Mouse (Mus musculus): ENCODE data around the gene Tmem230. TPM values are rescaled to one million over a fixed set of nuclear protein-coding genes. Genes with fewer than 3 reads are reported as not detected.

Gene Tmem230
- polyA plus RNA-seq (2014; fragmentation: Illumina TruSeq; extraction: RNeasy Lipid Tissue Mini Kit (QIAGEN cat#74804); ENCODE audit: low read depth, low replicate concordance), result 38.6 TPM

GRCm38 (mm10) chr2:132247539-132248313 is at the start of gene Tmem230:
Gene Tmem230, minus strand, starts transcription at chr2:132247807.

GRCm38 (mm10) chr2:132262879-132263398 is 15.3 kb upstream of the Tmem230 start, which contains the start of gene Cds2:
Gene Cds2, plus strand, starts transcription at chr2:132263148.

DNA sequence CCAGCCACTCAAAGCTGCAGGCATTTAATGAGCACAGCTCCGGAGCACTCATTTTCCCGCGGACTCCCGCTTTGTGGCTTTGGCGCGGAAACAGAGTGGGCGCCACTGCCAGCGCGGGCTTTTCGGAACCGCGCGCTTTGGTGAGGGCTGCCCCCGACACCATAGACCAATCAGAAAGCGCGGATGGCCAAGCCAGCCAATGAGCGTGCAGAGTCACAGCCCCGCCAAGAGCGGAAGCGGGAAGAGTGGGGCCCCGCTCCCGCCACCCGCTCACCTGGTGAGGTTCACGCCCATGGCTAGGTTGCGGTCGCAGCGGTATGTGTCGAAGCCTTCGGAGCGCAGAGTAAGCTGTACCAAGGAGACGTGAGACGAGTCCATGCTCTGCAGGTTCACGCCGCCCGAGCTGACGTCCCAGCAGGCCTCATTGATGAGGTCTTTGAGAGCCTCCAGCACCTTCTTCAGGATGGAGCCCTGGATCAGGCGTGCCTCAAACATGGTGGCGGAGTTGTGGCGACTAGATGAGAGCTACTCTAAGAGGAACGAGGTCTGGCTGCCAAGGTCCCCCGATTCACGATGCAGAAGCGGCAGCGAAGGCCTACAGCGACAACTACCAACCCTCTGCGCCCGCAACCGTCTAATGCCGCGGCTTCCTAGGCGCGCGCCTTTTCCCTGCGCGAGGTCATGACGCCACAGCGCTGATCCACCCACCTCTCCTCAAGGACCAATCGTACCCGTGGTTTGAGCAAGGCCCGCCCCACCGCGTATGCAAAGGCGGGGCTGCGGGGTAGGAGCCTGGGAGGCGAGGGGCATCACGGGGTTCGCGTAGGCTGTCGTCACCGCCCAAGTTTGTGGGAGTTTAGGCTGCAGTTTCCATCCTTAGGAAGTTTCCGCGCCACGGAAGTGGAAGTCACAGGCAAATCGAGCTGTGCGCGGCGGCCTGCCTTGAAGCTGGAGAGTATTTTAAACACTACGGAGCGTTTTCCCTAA is 5.2 kb upstream of the Tmem230 start, which contains the start of gene Pcna:
Pcna (minus strand) TSS at position 773 of the 987 bp plus-strand sequence.

Other genes with a start within 250 kb of the Tmem230 start
- 0.42 TPM for gene Rassf2, start 217.5 kb downstream of the Tmem230 start, polyA plus RNA-seq (2014; fragmentation: Illumina TruSeq; extraction: RNeasy Lipid Tissue Mini Kit (QIAGEN cat#74804); ENCODE audit: low read depth, low replicate concordance)
- gene Slc23a2, start 102.7 kb downstream of the Tmem230 start, polyA plus RNA-seq (2014; fragmentation: Illumina TruSeq; extraction: RNeasy Lipid Tissue Mini Kit (QIAGEN cat#74804); ENCODE audit: low read depth, low replicate concordance), result 10.9 TPM
- 71.1 TPM for gene Pcna, start 5.5 kb upstream of the Tmem230 start, polyA plus RNA-seq (2014; fragmentation: Illumina TruSeq; extraction: RNeasy Lipid Tissue Mini Kit (QIAGEN cat#74804); ENCODE audit: low read depth, low replicate concordance)
- gene Cds2, start 15.3 kb upstream of the Tmem230 start, polyA plus RNA-seq (2014; fragmentation: Illumina TruSeq; extraction: RNeasy Lipid Tissue Mini Kit (QIAGEN cat#74804); ENCODE audit: low read depth, low replicate concordance), result 21.0 TPM
- not detected for gene Prokr2, start 137.6 kb upstream of the Tmem230 start, polyA plus RNA-seq (2014; fragmentation: Illumina TruSeq; extraction: RNeasy Lipid Tissue Mini Kit (QIAGEN cat#74804); ENCODE audit: low read depth, low replicate concordance)